Mouse (Mus musculus) lung, adult 2 months (tissue): ENCODE data around the gene 4933402D24Rik. TPM values are rescaled to one million over a fixed set of nuclear protein-coding genes. Genes with fewer than 3 reads are reported as not detected.

ENCODE experiments used
- DNase-seq: peaks from one replicate; pipeline ENCODE4 v3.0.0; 2022
- H3K4me1 ChIP-seq: fragments of 200-500 bp; 2 replicates; pipeline ENCODE4 v1.6.1; 2011; ENCODE audit warnings: low read length; ENCODE audit not compliant: control insufficient read depth, insufficient read depth
- H3K4me3 ChIP-seq: fragments of 200-500 bp; replicated peaks from 2 replicates; pipeline ENCODE3; 2011; ENCODE audit warnings: low read depth, mild to moderate bottlenecking, control low read depth, low read length; ENCODE audit errors: extremely low read depth
- CTCF ChIP-seq: fragments of 200-500 bp; IDR thresholded peaks from 2 replicates; pipeline ENCODE4 v1.5.1; 2011; ENCODE audit warnings: mild to moderate bottlenecking, low read length, control low read depth; ENCODE audit not compliant: insufficient read depth
- POLR2A ChIP-seq: fragments of 200-500 bp; IDR thresholded peaks from 2 replicates; pipeline ENCODE4 v1.6.1; 2011; ENCODE audit warnings: low read depth, mild to moderate bottlenecking, control low read depth, low read length, borderline replicate concordance; ENCODE audit errors: extremely low read depth
- WGBS: fragments of 180-500 bp; shearing (Covaris S2); methylation state at CpG from one replicate; pipeline ENCODE4 v1.1.7; 2018; 5-methylcytosine and 5-hydroxymethylcytosine counted together
- polyA plus RNA-seq: library from polyadenylated mRNA; depleted of rRNA; stranded (reverse); fragments of >200 nt; gene quantifications from 2 replicates; pipeline ENCODE4 v1.2.3, GENCODE M21; 2012; rRNA removed

The 4933402D24Rik gene
- polyA plus RNA-seq: not detected in 2 replicates

- Histone ChIP-seq H3K4me1 (no peaks in the 10 kb centered on the region), H3K4me3 (no peak within 1 kb of the TSS)
- no peak for DNase-seq
- TF ChIP-seq CTCF: no peak
- TF ChIP-seq POLR2A: no peak
- whole genome bisulfite sequencing: 71% methylated on average over 5 of the region's 5 CpGs
Observed at GRCm38 (mm10) chr1:63769167-63769566, at the start of gene 4933402D24Rik. Gene 4933402D24Rik (minus strand): TSS chr1:63769267.

- TF ChIP-seq CTCF: no peak
- TF ChIP-seq POLR2A: no peak
- WGBS: 66% methylated on average over 3 of the region's 3 CpGs
- H3K4me3 ChIP-seq: no peak overlapping the region
- no peaks in the 10 kb centered on the region for H3K4me1 ChIP-seq
- no peak for DNase-seq
Observed at GRCm38 (mm10) chr1:63808584-63808983, 39.5 kb upstream of the 4933402D24Rik start.

GRCm38 (mm10) chr1:63805095-63805494, 36.0 kb upstream of the 4933402D24Rik start:
- Histone ChIP-seq H3K4me1 (no peaks in the 10 kb centered on the region), H3K4me3 (no peak overlapping the region)
- no peak for TF ChIP-seq CTCF
- DNase-seq: no peak

- no peak for TF ChIP-seq POLR2A
- TF ChIP-seq CTCF: no peak
- H3K4me3 ChIP-seq: no peak overlapping the region
- DNase-seq: no peak
- H3K4me1 ChIP-seq: no peaks in the 10 kb centered on the region
Observed at GRCm38 (mm10) chr1:63794326-63794725, 25.3 kb upstream of the 4933402D24Rik start.

- no peak for TF ChIP-seq CTCF
- TF ChIP-seq POLR2A: no peak
- 48% methylated on average over 4 of the region's 4 CpGs for WGBS
- no peak for DNase-seq
- Histone ChIP-seq H3K4me3 (no peak overlapping the region), H3K4me1 (no peaks in the 10 kb centered on the region)
Observed at GRCm38 (mm10) chr1:63776902-63777630, 8.0 kb upstream of the 4933402D24Rik start.

- no peaks in the 10 kb centered on the region for H3K4me1 ChIP-seq
- no peak for TF ChIP-seq POLR2A
- no peak for TF ChIP-seq CTCF
- WGBS: 48% methylated on average over 1 of the region's 1 CpGs
Observed at GRCm38 (mm10) chr1:63776396-63776795, 7.3 kb upstream of the 4933402D24Rik start.

GRCm38 (mm10) chr1:63770309-63770708, 1.2 kb upstream of the 4933402D24Rik start:
- Histone ChIP-seq H3K4me3 (no peak overlapping the region), H3K4me1 (no peaks in the 10 kb centered on the region)
- DNase-seq: no peak
- WGBS: 61% methylated on average over 7 of the region's 7 CpGs
- no peak for TF ChIP-seq POLR2A

More at GRCm38 (mm10) chr1:63776396-63776795, 7.3 kb upstream of the 4933402D24Rik start:
- no peak overlapping the region for H3K4me3 ChIP-seq
- no peak for DNase-seq

GRCm38 (mm10) chr1:63768112-63768511, 955 bp downstream of the 4933402D24Rik start:
- WGBS: 39% methylated on average over 8 of the region's 8 CpGs
- Histone ChIP-seq H3K4me1 (no peaks in the 10 kb centered on the region), H3K4me3 (no peak overlapping the region)
- TF ChIP-seq CTCF (no peak), POLR2A (no peak)
- DNase-seq: no peak

GRCm38 (mm10) chr1:63764395-63764794, 4.7 kb downstream of the 4933402D24Rik start:
- Histone ChIP-seq H3K4me3 (no peak overlapping the region), H3K4me1 (no peaks in the 10 kb centered on the region)
- no peak for DNase-seq
- TF ChIP-seq POLR2A (no peak), CTCF (no peak)
- 83% methylated on average over 7 of the region's 7 CpGs for WGBS

- Histone ChIP-seq H3K4me1 (no peaks in the 10 kb centered on the region), H3K4me3 (no peak overlapping the region)
- WGBS: 48% methylated on average over 7 of the region's 7 CpGs
- no peak for DNase-seq
- TF ChIP-seq CTCF (no peak), POLR2A (no peak)
Observed at GRCm38 (mm10) chr1:63763881-63764386, 5.1 kb downstream of the 4933402D24Rik start.
